Mouse (Mus musculus): ENCODE measurements around the gene Myo5c.
A peak's percentile ranks its signal among the peaks of the same experiment; 100 is the strongest.

- TF ChIP-seq POLR2A (IDR thresholded peaks at IDR 0.05; ENCODE audit: low read depth, low read length) (0 out of 2 replicates have a peak, but pooled peaks have one; percentile 38), CTCF (IDR thresholded peaks at IDR 0.05; ENCODE audit: extremely low read depth, insufficient read length, insufficient replicate concordance, low read depth, low read length) (no peak)
Observed at GRCm38 (mm10) chr9:75234271-75234741, 2.5 kb downstream of the Myo5c start.
